Mouse (Mus musculus) adrenal gland, postnatal 14 days (tissue): Measurements from ENCODE around the gene Gm20403. TPM values are rescaled to one million over a fixed set of nuclear protein-coding genes. Genes with fewer than 3 reads are reported as not detected.

Experiments used
- total RNA-seq: library from RNA; stranded (reverse); gene quantifications from 2 replicates; pipeline ENCODE4 v1.2.3, GENCODE M21; 2021

Gene Gm20403
- total RNA-seq, 1 experiment from 2014 or later = not detected

Other genes starting within 250 kb of the Gm20403 start
- 54.1 and 58.4 TPM in 2 replicates for gene Snx6, start 190.8 kb downstream of the Gm20403 start, total RNA-seq
- gene Cfl2, start 123.7 kb downstream of the Gm20403 start, total RNA-seq = 129 and 134 TPM in 2 replicates
- gene Baz1a, start 27.8 kb upstream of the Gm20403 start, total RNA-seq = 26.6 and 32.4 TPM in 2 replicates
- 11.5 and 12.8 TPM in 2 replicates for gene 2700097O09Rik, start 93.6 kb upstream of the Gm20403 start, total RNA-seq
- gene Srp54a, start 93.7 kb upstream of the Gm20403 start, total RNA-seq = 145 and 146 TPM in 2 replicates
- gene Fam177a, start 137.9 kb upstream of the Gm20403 start, total RNA-seq = 4.8 and 14.8 TPM in 2 replicates
- 93.1 and 103 TPM in 2 replicates for gene Srp54b, start 168.6 kb upstream of the Gm20403 start, total RNA-seq
- 8.0 TPM in 1 of 2 replicates, not detected in the other for gene 1700047I17Rik2, start 213.1 kb upstream of the Gm20403 start, total RNA-seq
- 46.9 and 55.8 TPM in 2 replicates for gene Srp54c, start 243.6 kb upstream of the Gm20403 start, total RNA-seq